Mouse (Mus musculus) adrenal gland, adult 2 months (tissue): Measurements from ENCODE around the gene Foxk2. TPM values are rescaled to one million over a fixed set of nuclear protein-coding genes. Genes with fewer than 3 reads are reported as not detected.

Source experiments
- polyA plus RNA-seq: library from polyadenylated mRNA; depleted of rRNA; stranded (reverse); fragments of >200 nt; gene quantifications from 2 replicates; pipeline ENCODE4 v1.2.3, GENCODE M21; 2012; rRNA removed
- total RNA-seq, 2 experiments: library from RNA; stranded (reverse); gene quantifications; 2 replicates each; pipeline ENCODE4 v1.2.3; 2021

Foxk2 gene
- total and polyA plus RNA-seq, 3 experiments: 35.2 to 78.0 (median 43.1) TPM

Other genes with a start within 250 kb of the Foxk2 start
- under 1 TPM; 0.69 TPM for gene Cd7, start 220.6 kb upstream of the Foxk2 start, total RNA-seq
- 1.8 and 3.3 TPM in 2 replicates for gene Cd7, start 220.6 kb upstream of the Foxk2 start, polyA plus RNA-seq
- gene Sectm1b, start 196.4 kb upstream of the Foxk2 start, total RNA-seq: not detected
- not detected in 2 replicates for gene Sectm1b, start 196.4 kb upstream of the Foxk2 start, polyA plus RNA-seq
- not detected for gene Sectm1a, start 178.8 kb upstream of the Foxk2 start, total RNA-seq
- gene Sectm1a, start 178.8 kb upstream of the Foxk2 start, polyA plus RNA-seq: 0.09 and 0.19 TPM in 2 replicates
- gene Tex19.2, start 141.3 kb upstream of the Foxk2 start, total RNA-seq: not detected
- gene Tex19.2, start 141.3 kb upstream of the Foxk2 start, polyA plus RNA-seq: not detected in 2 replicates
- not detected for gene Tex19.1, start 113.8 kb upstream of the Foxk2 start, total RNA-seq
- 0.18 TPM in 1 of 2 replicates, not detected in the other for gene Tex19.1, start 113.8 kb upstream of the Foxk2 start, polyA plus RNA-seq
- not detected for gene Uts2r, start 99.7 kb upstream of the Foxk2 start, total RNA-seq
- 0.19 and 0.20 TPM in 2 replicates for gene Uts2r, start 99.7 kb upstream of the Foxk2 start, polyA plus RNA-seq
- 10 to 100 TPM in 1 of 2 experiments, 1 to 10 TPM in 1; 7.6 to 13.0 TPM for gene Hexdc, start 55.6 kb upstream of the Foxk2 start, total RNA-seq
- gene Hexdc, start 55.6 kb upstream of the Foxk2 start, polyA plus RNA-seq: 18.5 and 21.7 TPM in 2 replicates
- gene Ogfod3, start 55.3 kb upstream of the Foxk2 start, total RNA-seq: 10 to 100 TPM; 27.9 to 28.5 TPM
- gene Ogfod3, start 55.3 kb upstream of the Foxk2 start, polyA plus RNA-seq: 33.7 and 37.7 TPM in 2 replicates
- gene Cybc1, start 30.7 kb upstream of the Foxk2 start, total RNA-seq: 10 to 100 TPM; 20.4 to 21.9 TPM
- 18.7 and 18.8 TPM in 2 replicates for gene Cybc1, start 30.7 kb upstream of the Foxk2 start, polyA plus RNA-seq
- 10 to 100 TPM; 14.4 to 22.8 TPM for gene Narf, start 22.7 kb upstream of the Foxk2 start, total RNA-seq
- gene Narf, start 22.7 kb upstream of the Foxk2 start, polyA plus RNA-seq: 22.8 and 29.3 TPM in 2 replicates
- gene Wdr45b, start 94.5 kb downstream of the Foxk2 start, total RNA-seq: 10 to 100 TPM; 61.8 to 69.2 TPM
- gene Wdr45b, start 94.5 kb downstream of the Foxk2 start, polyA plus RNA-seq: 35.3 and 41.0 TPM in 2 replicates
- 1 to 10 TPM; 4.4 to 9.2 TPM for gene Rab40b, start 128.3 kb downstream of the Foxk2 start, total RNA-seq
- gene Rab40b, start 128.3 kb downstream of the Foxk2 start, polyA plus RNA-seq: 8.3 and 9.6 TPM in 2 replicates
- 10 to 100 TPM; 16.7 to 20.9 TPM for gene Fn3krp, start 161.4 kb downstream of the Foxk2 start, total RNA-seq
- gene Fn3krp, start 161.4 kb downstream of the Foxk2 start, polyA plus RNA-seq: 4.4 and 4.8 TPM in 2 replicates
- 1 to 10 TPM; 8.2 to 9.7 TPM for gene Fn3k, start 174.9 kb downstream of the Foxk2 start, total RNA-seq
- 3.3 and 6.0 TPM in 2 replicates for gene Fn3k, start 174.9 kb downstream of the Foxk2 start, polyA plus RNA-seq
- 10 to 100 TPM; 34.1 to 42.6 TPM for gene Tbcd, start 192.0 kb downstream of the Foxk2 start, total RNA-seq
- 42.8 and 49.3 TPM in 2 replicates for gene Tbcd, start 192.0 kb downstream of the Foxk2 start, polyA plus RNA-seq